Mouse (Mus musculus): ENCODE measurements around the gene Adcy5. TPM values are rescaled to one million over a fixed set of nuclear protein-coding genes. Genes with fewer than 3 reads are reported as not detected.
A peak's percentile ranks its signal among the peaks of the same experiment; 100 is the strongest.

Gene Adcy5
- total and polyA plus RNA-seq, 2 experiments from 2014 or later, result 11.3 to 81.4 TPM

- H3K27ac ChIP-seq (ENCODE audit: low read depth), result peak overlapping the region; percentile 28; the same call in 1 of the 2 replicates
- no peak overlapping the region for H3K4me3 ChIP-seq (ENCODE audit: low read depth, low read length)
- ATAC-seq (ENCODE audit: insufficient read depth, low read depth), result peak; percentile 22
- H3K4me1 ChIP-seq (ENCODE audit: control insufficient read depth, insufficient read depth), result peaks cover 84% of the 10 kb centered on the region
- H3K9ac ChIP-seq (replicated peaks; ENCODE audit: low read depth, low read length), result no peak overlapping the region
- no peaks in the 10 kb centered on the region for H3K36me3 ChIP-seq (replicated peaks; ENCODE audit: control insufficient read depth, insufficient read depth, low read length)
- 12% methylated on average over 11 of the region's 11 CpGs for WGBS
- TF ChIP-seq EP300 (IDR thresholded peaks at IDR 0.05; ENCODE audit: low read depth), result no peak
- no peak for TF ChIP-seq CTCF (IDR thresholded peaks at IDR 0.05; ENCODE audit: low read depth)
- H3K9me3 ChIP-seq (replicated peaks; ENCODE audit: control insufficient read depth, low read length), result no peaks in the 10 kb centered on the region
- no peak overlapping the region; the same call in 1 of the 2 replicates for H3K4me2 ChIP-seq (ENCODE audit: low read depth, low read length)
- peak; percentile 55 for DNase-seq (ENCODE audit: low spot score)
- no peaks in the 10 kb centered on the region for H3K27me3 ChIP-seq (ENCODE audit: control insufficient read depth, insufficient read depth, low read length)
Observed at GRCm38 (mm10) chr16:35229582-35229981, 74.9 kb downstream of the Adcy5 start.

- ATAC-seq (ENCODE audit: insufficient read depth, low read depth) (no peak), DNase-seq (ENCODE audit: low spot score) (no peak)
- H3K4me2 ChIP-seq (ENCODE audit: low read depth, low read length), result 0 out of 2 replicates have a peak overlapping the region, but pooled peaks have one; percentile 4
- TF ChIP-seq EP300 (IDR thresholded peaks at IDR 0.05; ENCODE audit: low read depth) (no peak), CTCF (IDR thresholded peaks at IDR 0.05; ENCODE audit: low read depth) (no peak)
- 0 out of 2 replicates have a peak overlapping the region, but pooled peaks have one; percentile 12 for H3K9ac ChIP-seq (replicated peaks; ENCODE audit: low read depth, low read length)
- no peaks in the 10 kb centered on the region for H3K36me3 ChIP-seq (replicated peaks; ENCODE audit: control insufficient read depth, insufficient read depth, low read length)
- WGBS, result 26% methylated on average over 14 of the region's 14 CpGs
- peak overlapping the region; percentile 27 for H3K27ac ChIP-seq (ENCODE audit: low read depth)
- no peak overlapping the region for H3K4me3 ChIP-seq (ENCODE audit: low read depth, low read length)
- peaks cover 58% of the 10 kb centered on the region for H3K4me1 ChIP-seq (ENCODE audit: control insufficient read depth, insufficient read depth)
- H3K27me3 ChIP-seq (ENCODE audit: control insufficient read depth, insufficient read depth, low read length), result no peaks in the 10 kb centered on the region
- no peaks in the 10 kb centered on the region for H3K9me3 ChIP-seq (replicated peaks; ENCODE audit: control insufficient read depth, low read length)
Observed at GRCm38 (mm10) chr16:35232153-35232750, 77.6 kb downstream of the Adcy5 start.

- WGBS, result 59% methylated on average over 4 of the region's 4 CpGs
- H3K4me3 ChIP-seq (ENCODE audit: low read depth, low read length), result no peak overlapping the region
- no peak overlapping the region for H3K4me2 ChIP-seq (ENCODE audit: low read depth, low read length)
- no peak for DNase-seq (ENCODE audit: low spot score)
- ATAC-seq (ENCODE audit: insufficient read depth, low read depth), result no peak
- no peak overlapping the region for H3K9ac ChIP-seq (replicated peaks; ENCODE audit: low read depth, low read length)
- peak overlapping the region; percentile 25 for H3K27ac ChIP-seq (ENCODE audit: low read depth)
- no peaks in the 10 kb centered on the region for H3K9me3 ChIP-seq (replicated peaks; ENCODE audit: control insufficient read depth, low read length)
- no peaks in the 10 kb centered on the region for H3K36me3 ChIP-seq (replicated peaks; ENCODE audit: control insufficient read depth, insufficient read depth, low read length)
- TF ChIP-seq CTCF (IDR thresholded peaks at IDR 0.05; ENCODE audit: low read depth), result no peak
- TF ChIP-seq EP300 (IDR thresholded peaks at IDR 0.05; ENCODE audit: low read depth), result no peak
- H3K4me1 ChIP-seq (ENCODE audit: control insufficient read depth, insufficient read depth), result peaks cover 50% of the 10 kb centered on the region
- H3K27me3 ChIP-seq (ENCODE audit: control insufficient read depth, insufficient read depth, low read length), result no peaks in the 10 kb centered on the region
Observed at GRCm38 (mm10) chr16:35233329-35233728, 78.7 kb downstream of the Adcy5 start.

GRCm38 (mm10) chr16:35237091-35237490 lies 82.4 kb downstream of the Adcy5 start:
- ATAC-seq (ENCODE audit: insufficient read depth, low read depth) (no peak), DNase-seq (ENCODE audit: low spot score) (no peak)
- H3K4me1 ChIP-seq (ENCODE audit: control insufficient read depth, insufficient read depth), result peaks cover 17% of the 10 kb centered on the region
- no peaks in the 10 kb centered on the region for H3K9me3 ChIP-seq (replicated peaks; ENCODE audit: control insufficient read depth, low read length)
- H3K27ac ChIP-seq (ENCODE audit: low read depth), result no peak overlapping the region
- no peak overlapping the region for H3K4me3 ChIP-seq (ENCODE audit: low read depth, low read length)
- no peaks in the 10 kb centered on the region for H3K36me3 ChIP-seq (replicated peaks; ENCODE audit: control insufficient read depth, insufficient read depth, low read length)
- TF ChIP-seq EP300 (IDR thresholded peaks at IDR 0.05; ENCODE audit: low read depth), result no peak
- no peak for TF ChIP-seq CTCF (IDR thresholded peaks at IDR 0.05; ENCODE audit: low read depth)
- no peak overlapping the region for H3K9ac ChIP-seq (replicated peaks; ENCODE audit: low read depth, low read length)
- 84% methylated on average over 7 of the region's 7 CpGs for WGBS
- no peaks in the 10 kb centered on the region for H3K27me3 ChIP-seq (ENCODE audit: control insufficient read depth, insufficient read depth, low read length)
- H3K4me2 ChIP-seq (ENCODE audit: low read depth, low read length), result no peak overlapping the region

GRCm38 (mm10) chr16:35239318-35239965 lies 84.8 kb downstream of the Adcy5 start:
- Histone ChIP-seq H3K9ac (replicated peaks; ENCODE audit: low read depth, low read length) (no peak overlapping the region), H3K4me1 (ENCODE audit: control insufficient read depth, insufficient read depth) (no peaks in the 10 kb centered on the region), H3K4me3 (ENCODE audit: low read depth, low read length) (no peak overlapping the region), H3K4me2 (ENCODE audit: low read depth, low read length) (no peak overlapping the region), H3K9me3 (replicated peaks; ENCODE audit: control insufficient read depth, low read length) (no peaks in the 10 kb centered on the region), H3K27me3 (ENCODE audit: control insufficient read depth, insufficient read depth, low read length) (no peaks in the 10 kb centered on the region), H3K27ac (ENCODE audit: low read depth) (no peak overlapping the region), H3K36me3 (replicated peaks; ENCODE audit: control insufficient read depth, insufficient read depth, low read length) (no peaks in the 10 kb centered on the region)
- no peak for ATAC-seq (ENCODE audit: insufficient read depth, low read depth)
- 72% methylated on average over 12 of the region's 12 CpGs for WGBS
- TF ChIP-seq EP300 (IDR thresholded peaks at IDR 0.05; ENCODE audit: low read depth), result no peak
- TF ChIP-seq CTCF (IDR thresholded peaks at IDR 0.05; ENCODE audit: low read depth), result no peak
- no peak for DNase-seq (ENCODE audit: low spot score)

Measured in heart, postnatal 0 days (tissue).